Mouse (Mus musculus): ENCODE data around the gene Fbln1.

The Fbln1 gene

GRCm38 (mm10) chr15:85207081-85207480, 1.3 kb downstream of the Fbln1 start:
- DNase-seq, result no peak

- peak; percentile 43 for DNase-seq
These were observed 2.0 kb downstream of the Fbln1 start for GRCm38 (mm10) chr15:85207763-85208162.

GRCm38 (mm10) chr15:85208332-85208731, 2.6 kb downstream of the Fbln1 start:
- DNase-seq, result no peak

- no peak for DNase-seq
These were observed 3.6 kb downstream of the Fbln1 start for GRCm38 (mm10) chr15:85209341-85209740.

- DNase-seq, result no peak
These were observed 4.9 kb downstream of the Fbln1 start for GRCm38 (mm10) chr15:85210686-85211085.

- no peak for DNase-seq
These were observed 5.5 kb downstream of the Fbln1 start for GRCm38 (mm10) chr15:85211101-85211760.

GRCm38 (mm10) chr15:85216069-85216813, 10.5 kb downstream of the Fbln1 start:
- no peak for DNase-seq

- DNase-seq, result no peak
These were observed 13.0 kb downstream of the Fbln1 start for GRCm38 (mm10) chr15:85218617-85219265.

- no peak for DNase-seq
These were observed 14.6 kb downstream of the Fbln1 start for GRCm38 (mm10) chr15:85220371-85220770.

- DNase-seq, result no peak
These were observed 15.5 kb downstream of the Fbln1 start for GRCm38 (mm10) chr15:85221115-85221854.

GRCm38 (mm10) chr15:85225693-85226092, 19.9 kb downstream of the Fbln1 start:
- DNase-seq, result no peak

GRCm38 (mm10) chr15:85226841-85227240, 21.1 kb downstream of the Fbln1 start:
- no peak for DNase-seq

- DNase-seq, result no peak
These were observed 22.8 kb downstream of the Fbln1 start for GRCm38 (mm10) chr15:85228568-85228967.

GRCm38 (mm10) chr15:85229960-85230535, 24.3 kb downstream of the Fbln1 start:
- DNase-seq, result no peak

GRCm38 (mm10) chr15:85230613-85231012, 24.9 kb downstream of the Fbln1 start:
- DNase-seq, result no peak

GRCm38 (mm10) chr15:85231443-85232255, 25.9 kb downstream of the Fbln1 start:
- peak; percentile 61 for DNase-seq

- no peak for DNase-seq
These were observed 26.4 kb downstream of the Fbln1 start for GRCm38 (mm10) chr15:85232256-85232535.

GRCm38 (mm10) chr15:85232543-85233250, 26.9 kb downstream of the Fbln1 start:
- no peak for DNase-seq

GRCm38 (mm10) chr15:85233251-85233611, 27.5 kb downstream of the Fbln1 start:
- DNase-seq, result no peak

GRCm38 (mm10) chr15:85233690-85234089, 27.9 kb downstream of the Fbln1 start:
- no peak for DNase-seq
